Mouse (Mus musculus) myocyte (in vitro differentiated cells): ENCODE measurements around the gene Rps12-ps3. TPM values are rescaled to one million over a fixed set of nuclear protein-coding genes. Genes with fewer than 3 reads are reported as not detected.

ENCODE experiments used
- H3K27me3 ChIP-seq: one replicate; pipeline ENCODE4 v1.6.1; 2011; ENCODE audit not compliant: control insufficient read depth, insufficient read depth, insufficient read length
- H3K36me3 ChIP-seq: one replicate; pipeline ENCODE4 v1.6.1; 2011; ENCODE audit not compliant: control insufficient read depth, insufficient read depth
- H3K4me2 ChIP-seq: one replicate; pipeline ENCODE4 v1.6.1; 2011; ENCODE audit warnings: low read depth, control low read depth
- H3K4me3 ChIP-seq: one replicate; pipeline ENCODE4 v1.5.1; 2011; ENCODE audit warnings: mild to moderate bottlenecking, control low read depth, moderate library complexity
- H3K79me2 ChIP-seq: one replicate; pipeline ENCODE4 v1.6.1; 2011; ENCODE audit not compliant: control insufficient read depth, insufficient read depth
- H3ac ChIP-seq: one replicate; pipeline ENCODE4 v1.6.1; 2011; ENCODE audit not compliant: control insufficient read depth, insufficient read length
- CEBPB ChIP-seq: IDR thresholded peaks from 2 replicates; pipeline ENCODE4 v1.6.1; 2011; ENCODE audit warnings: mild to moderate bottlenecking, moderate library complexity; ENCODE audit not compliant: poor library complexity, insufficient read depth, severe bottlenecking
- E2F4 ChIP-seq: IDR thresholded peaks from one replicate; pipeline ENCODE4 v1.6.1; 2011; ENCODE audit warnings: mild to moderate bottlenecking, control low read depth, moderate library complexity; ENCODE audit not compliant: insufficient read depth
- MAX ChIP-seq: IDR thresholded peaks from one replicate; pipeline ENCODE4 v1.6.1; 2011; ENCODE audit warnings: low read depth, mild to moderate bottlenecking, control low read depth
- MYOD1 ChIP-seq, 3 experiments: IDR thresholded peaks; one replicate each; pipeline ENCODE4 v1.6.1; 2011; ENCODE audit warnings: control low read depth in 2 of 3, low read depth in 2 of 3, mild to moderate bottlenecking in 2 of 3, moderate library complexity in 1 of 3; ENCODE audit not compliant: insufficient read length in 2 of 3, control insufficient read depth in 1 of 3
- MYOG ChIP-seq, 3 experiments: IDR thresholded peaks; one replicate each; pipeline ENCODE4 v1.6.1; 2011; ENCODE audit warnings: control low read depth in 2 of 3, low read depth in 2 of 3, mild to moderate bottlenecking in 2 of 3; ENCODE audit not compliant: insufficient read length in 2 of 3, control insufficient read depth in 1 of 3, insufficient read depth in 1 of 3
- POLR2A ChIP-seq: IDR thresholded peaks from one replicate; pipeline ENCODE4 v1.6.1; 2011; ENCODE audit warnings: low read depth, mild to moderate bottlenecking, control low read depth, moderate library complexity; ENCODE audit not compliant: insufficient read length
- POLR2AphosphoS2 ChIP-seq: IDR thresholded peaks from one replicate; pipeline ENCODE4 v1.6.1; 2011; ENCODE audit warnings: low read depth, control low read depth; ENCODE audit not compliant: insufficient read length
- REST ChIP-seq: IDR thresholded peaks from one replicate; pipeline ENCODE4 v1.6.1; 2011; ENCODE audit warnings: mild to moderate bottlenecking, control low read depth, moderate library complexity; ENCODE audit not compliant: insufficient read depth, insufficient read length
- SRF ChIP-seq: IDR thresholded peaks from one replicate; pipeline ENCODE4 v1.6.1; 2011; ENCODE audit warnings: low read depth; ENCODE audit not compliant: control insufficient read depth, insufficient read length
- TCF12 ChIP-seq: IDR thresholded peaks from one replicate; pipeline ENCODE4 v1.6.1; 2011; ENCODE audit warnings: mild to moderate bottlenecking, control low read depth; ENCODE audit not compliant: poor library complexity, insufficient read depth, severe bottlenecking
- TCF3 ChIP-seq: IDR thresholded peaks from one replicate; pipeline ENCODE4 v1.6.1; 2011; ENCODE audit warnings: low read depth, control low read depth; ENCODE audit not compliant: insufficient read length
- USF1 ChIP-seq: IDR thresholded peaks from one replicate; pipeline ENCODE4 v1.6.1; 2011; ENCODE audit warnings: low read depth, mild to moderate bottlenecking, control low read depth, moderate library complexity
- polyA plus RNA-seq: library from polyadenylated mRNA; unstranded; fragments of >200 nt; fragmentation: generic; extraction: Trizol; gene quantifications from one replicate; pipeline ENCODE4 v1.2.1, GENCODE M21; 2012; ENCODE audit warnings: missing spikeins

The Rps12-ps3 gene
- polyA plus RNA-seq: 700 TPM

GRCm38 (mm10) chr19:59321990-59322389 lies at the start of gene Rps12-ps3:
Gene Rps12-ps3, plus strand, starts transcription at chr19:59322290.
- no peaks in the 10 kb centered on the region for H3K27me3 ChIP-seq
- no peak for TF ChIP-seq E2F4
- TF ChIP-seq MYOD1 (IDR thresholded peaks at IDR 0.05; ENCODE audit: control insufficient read depth in 1 of 3, insufficient read length in 2 of 3, low read depth in 2 of 3): no peak
- no peak for TF ChIP-seq TCF3
- no peak for TF ChIP-seq USF1
- no peak for TF ChIP-seq TCF12
- TF ChIP-seq SRF: no peak
- TF ChIP-seq MYOG (IDR thresholded peaks at IDR 0.05; ENCODE audit: control insufficient read depth in 1 of 3, insufficient read depth in 1 of 3, insufficient read length in 2 of 3, low read depth in 2 of 3): no peak
- no peak for TF ChIP-seq POLR2A
- TF ChIP-seq MAX: no peak
- H3K4me2 ChIP-seq: no peak within 1 kb of the TSS
- peaks cover 13% of the 10 kb centered on the region for H3K36me3 ChIP-seq
- no peak within 1 kb of the TSS for H3ac ChIP-seq
- no peak within 1 kb of the TSS for H3K4me3 ChIP-seq
- peaks cover 63% of the 10 kb centered on the region for H3K79me2 ChIP-seq

- no peak overlapping the region for H3K4me3 ChIP-seq
- no peak overlapping the region for H3ac ChIP-seq
- no peak overlapping the region for H3K4me2 ChIP-seq
- TF ChIP-seq MYOG (IDR thresholded peaks at IDR 0.05; ENCODE audit: control insufficient read depth in 1 of 3, insufficient read depth in 1 of 3, insufficient read length in 2 of 3, low read depth in 2 of 3): no peak
- TF ChIP-seq REST: no peak
- TF ChIP-seq TCF3: no peak
- TF ChIP-seq SRF: no peak
- no peak for TF ChIP-seq TCF12
- TF ChIP-seq MYOD1 (IDR thresholded peaks at IDR 0.05; ENCODE audit: control insufficient read depth in 1 of 3, insufficient read length in 2 of 3, low read depth in 2 of 3): no peak
- TF ChIP-seq POLR2AphosphoS2: no peak
- no peak for TF ChIP-seq MAX
- no peak for TF ChIP-seq POLR2A
- TF ChIP-seq USF1: no peak
- no peak for TF ChIP-seq CEBPB
- TF ChIP-seq E2F4: no peak
- H3K79me2 ChIP-seq: no peaks in the 10 kb centered on the region
- H3K27me3 ChIP-seq: no peaks in the 10 kb centered on the region
- H3K36me3 ChIP-seq: no peaks in the 10 kb centered on the region
Measured at GRCm38 (mm10) chr19:59273190-59273589, 48.9 kb upstream of the Rps12-ps3 start.

GRCm38 (mm10) chr19:59276354-59276753 lies 45.7 kb upstream of the Rps12-ps3 start:
- Histone ChIP-seq H3K27me3 (no peaks in the 10 kb centered on the region), H3ac (no peak overlapping the region), H3K36me3 (no peaks in the 10 kb centered on the region), H3K79me2 (no peaks in the 10 kb centered on the region), H3K4me2 (no peak overlapping the region), H3K4me3 (no peak overlapping the region)
- TF ChIP-seq POLR2AphosphoS2: no peak
- no peak for TF ChIP-seq REST
- TF ChIP-seq SRF: no peak
- TF ChIP-seq TCF12: no peak
- TF ChIP-seq E2F4: no peak
- no peak for TF ChIP-seq USF1
- no peak for TF ChIP-seq MAX
- TF ChIP-seq POLR2A: no peak
- TF ChIP-seq MYOG (IDR thresholded peaks at IDR 0.05; ENCODE audit: control insufficient read depth in 1 of 3, insufficient read depth in 1 of 3, insufficient read length in 2 of 3, low read depth in 2 of 3): no peak
- no peak for TF ChIP-seq CEBPB
- TF ChIP-seq TCF3: no peak
- TF ChIP-seq MYOD1 (IDR thresholded peaks at IDR 0.05; ENCODE audit: control insufficient read depth in 1 of 3, insufficient read length in 2 of 3, low read depth in 2 of 3): no peak

GRCm38 (mm10) chr19:59280841-59281240 lies 41.2 kb upstream of the Rps12-ps3 start:
- no peaks in the 10 kb centered on the region for H3K79me2 ChIP-seq
- no peaks in the 10 kb centered on the region for H3K27me3 ChIP-seq
- H3K36me3 ChIP-seq: no peaks in the 10 kb centered on the region
- no peak overlapping the region for H3ac ChIP-seq
- H3K4me2 ChIP-seq: no peak overlapping the region
- TF ChIP-seq MAX (no peak), POLR2AphosphoS2 (no peak), CEBPB (no peak), USF1 (no peak), REST (no peak), TCF3 (no peak), E2F4 (no peak), SRF (no peak)
- H3K4me3 ChIP-seq: no peak overlapping the region

GRCm38 (mm10) chr19:59282001-59282400 lies 40.1 kb upstream of the Rps12-ps3 start:
- Histone ChIP-seq H3K27me3 (no peaks in the 10 kb centered on the region), H3ac (no peak overlapping the region), H3K4me2 (no peak overlapping the region), H3K4me3 (no peak overlapping the region), H3K36me3 (no peaks in the 10 kb centered on the region), H3K79me2 (no peaks in the 10 kb centered on the region)
- TF ChIP-seq POLR2A: no peak
- no peak for TF ChIP-seq CEBPB
- no peak for TF ChIP-seq MYOD1 (IDR thresholded peaks at IDR 0.05; ENCODE audit: control insufficient read depth in 1 of 3, insufficient read length in 2 of 3, low read depth in 2 of 3)
- TF ChIP-seq E2F4: no peak
- no peak for TF ChIP-seq SRF
- no peak for TF ChIP-seq TCF12
- no peak for TF ChIP-seq REST
